Mouse (Mus musculus) bone marrow macrophage, adult 2 months (primary cell): ENCODE data around the gene Pdia5.

Experiments used
- CTCF ChIP-seq: IDR thresholded peaks from 2 replicates; pipeline ENCODE4 v1.5.1; 2012; ENCODE audit warnings: low read depth, mild to moderate bottlenecking, low read length, moderate library complexity
- POLR2A ChIP-seq: IDR thresholded peaks from 2 replicates; pipeline ENCODE4 v1.6.1; 2012; ENCODE audit warnings: mild to moderate bottlenecking, low read depth, low read length, borderline replicate concordance

DNA sequence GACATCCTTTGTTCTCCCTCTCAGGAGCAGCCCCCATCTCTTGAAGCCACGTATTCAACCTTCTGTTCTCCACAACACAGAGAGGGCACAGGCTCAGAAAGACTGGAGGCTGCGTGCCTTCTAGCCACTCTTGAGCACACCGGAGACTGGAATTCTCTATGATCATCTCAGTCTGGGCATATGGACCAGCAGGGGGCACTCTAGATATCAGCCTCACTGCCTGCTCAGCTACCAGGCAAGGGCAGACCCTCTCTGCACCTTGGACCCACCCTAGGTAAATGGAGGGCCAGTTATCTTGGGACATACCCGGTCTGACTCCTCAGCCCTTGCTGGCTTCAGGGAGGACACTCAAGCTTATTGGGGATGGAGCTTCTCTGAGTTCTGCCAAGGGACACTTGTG, 68.5 kb downstream of the Pdia5 start:
- TF ChIP-seq CTCF (peak; percentile 44), POLR2A (no peak)
